Mouse (Mus musculus): Measurements from ENCODE around the gene Gm49721.
"Not testable (repeated sequence)": the region's sequence is repeated elsewhere in the genome, so short reads cannot be mapped to it uniquely, and the experiment has no call there.

The Gm49721 gene

GRCm38 (mm10) chr17:6980144-6980543 is 1.4 kb downstream of the Gm49721 start:
- DNase-seq (ENCODE audit: low read depth, low spot score): not testable (repeated sequence)

DNA sequence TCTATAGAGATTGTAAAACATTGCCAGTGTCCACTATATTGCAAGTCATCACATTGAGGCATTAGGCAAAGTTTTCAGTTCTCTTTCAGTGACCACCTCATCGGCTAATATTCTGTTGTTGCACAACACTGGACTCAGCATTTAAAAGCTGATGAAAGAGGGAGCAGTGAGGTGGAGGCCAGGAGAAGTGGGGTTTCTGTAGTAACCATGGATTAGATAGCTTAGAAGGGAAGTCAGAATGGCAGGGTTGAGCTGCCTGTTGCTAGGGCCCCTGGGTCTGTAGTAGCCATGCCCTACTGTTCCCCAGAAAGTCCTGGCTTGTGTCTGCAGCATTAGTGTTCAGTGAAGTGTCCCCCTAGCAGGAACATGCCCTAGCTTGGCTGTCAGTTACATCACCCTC is 7.4 kb downstream of the Gm49721 start:
- not testable (repeated sequence) for DNase-seq (ENCODE audit: low read depth, low spot score)

GRCm38 (mm10) chr17:6995504-6995903 is 16.8 kb downstream of the Gm49721 start:
- not testable (repeated sequence) for DNase-seq (ENCODE audit: low read depth, low spot score)

GRCm38 (mm10) chr17:6996826-6997225 is 18.1 kb downstream of the Gm49721 start:
- not testable (repeated sequence) for DNase-seq (ENCODE audit: low read depth, low spot score)

- not testable (repeated sequence) for DNase-seq (ENCODE audit: low read depth, low spot score)
Observed at GRCm38 (mm10) chr17:6997778-6998490, 19.2 kb downstream of the Gm49721 start.

DNA sequence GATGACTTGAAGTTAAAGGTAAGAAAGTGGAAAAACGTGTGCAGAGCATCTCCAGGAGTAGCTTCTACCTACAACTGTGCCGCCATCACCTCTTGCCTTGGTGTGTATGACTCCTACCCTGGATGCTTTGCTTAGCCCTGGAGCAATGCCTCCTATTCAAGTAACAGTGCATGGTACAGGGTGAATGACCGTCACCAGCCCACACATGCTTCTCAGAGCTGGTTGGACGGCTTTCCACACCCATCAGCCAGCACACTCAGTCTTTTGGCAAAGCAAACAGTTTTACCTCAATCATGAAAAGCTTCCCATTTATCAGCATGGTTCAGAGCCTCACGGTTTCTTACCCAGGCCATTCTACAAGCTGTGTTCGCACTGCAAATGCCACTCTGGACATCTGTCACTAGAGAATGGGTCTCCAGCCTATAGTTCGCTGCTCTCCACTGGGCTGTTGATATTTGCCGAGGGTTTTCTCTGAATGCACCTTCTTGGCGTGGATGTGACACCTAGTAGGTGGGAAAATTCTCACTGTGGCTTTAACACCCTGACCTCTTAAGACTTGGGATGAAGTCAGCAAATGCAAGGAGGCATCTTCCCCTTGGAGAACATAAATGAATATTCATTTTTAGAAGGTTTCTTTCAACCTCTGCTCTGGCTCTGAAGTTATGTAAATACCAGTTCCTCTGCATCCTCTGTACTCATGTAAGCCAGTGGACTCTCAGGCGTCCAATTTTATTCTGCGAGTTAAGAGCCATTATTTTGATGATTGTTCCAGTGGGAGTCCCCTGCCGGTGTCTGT is 23.3 kb downstream of the Gm49721 start:
- not testable (repeated sequence) for DNase-seq (ENCODE audit: low read depth, low spot score)

- DNase-seq (ENCODE audit: low read depth, low spot score): not testable (repeated sequence)
Observed at GRCm38 (mm10) chr17:7003392-7003791, 24.7 kb downstream of the Gm49721 start.

GRCm38 (mm10) chr17:7005646-7006045 is 26.9 kb downstream of the Gm49721 start:
- DNase-seq (ENCODE audit: low read depth, low spot score): not testable (repeated sequence)

GRCm38 (mm10) chr17:7008885-7009284 is 30.2 kb downstream of the Gm49721 start:
- not testable (repeated sequence) for DNase-seq (ENCODE audit: low read depth, low spot score)

DNA sequence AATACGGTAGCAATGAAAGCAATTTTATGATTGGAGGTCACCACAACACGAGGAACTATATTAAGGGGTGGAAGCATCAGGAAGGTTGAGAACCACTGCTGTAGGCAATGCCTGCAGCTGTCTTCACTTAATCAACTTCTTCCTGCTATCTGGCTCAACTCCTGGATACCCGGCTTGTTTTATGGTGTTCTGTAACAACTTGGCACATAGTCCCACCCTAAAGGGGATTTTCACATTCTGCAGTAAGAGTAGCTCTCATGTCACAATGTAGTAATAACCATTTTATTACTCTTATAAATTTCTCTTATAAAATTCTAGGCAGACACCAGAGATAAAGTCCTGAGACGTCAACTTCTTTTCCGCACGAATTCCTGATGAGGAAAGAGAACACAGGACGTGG is 30.7 kb downstream of the Gm49721 start:
- DNase-seq (ENCODE audit: low read depth, low spot score): not testable (repeated sequence)

GRCm38 (mm10) chr17:7009901-7010300 is 31.2 kb downstream of the Gm49721 start:
- DNase-seq (ENCODE audit: low read depth, low spot score): not testable (repeated sequence)

DNA sequence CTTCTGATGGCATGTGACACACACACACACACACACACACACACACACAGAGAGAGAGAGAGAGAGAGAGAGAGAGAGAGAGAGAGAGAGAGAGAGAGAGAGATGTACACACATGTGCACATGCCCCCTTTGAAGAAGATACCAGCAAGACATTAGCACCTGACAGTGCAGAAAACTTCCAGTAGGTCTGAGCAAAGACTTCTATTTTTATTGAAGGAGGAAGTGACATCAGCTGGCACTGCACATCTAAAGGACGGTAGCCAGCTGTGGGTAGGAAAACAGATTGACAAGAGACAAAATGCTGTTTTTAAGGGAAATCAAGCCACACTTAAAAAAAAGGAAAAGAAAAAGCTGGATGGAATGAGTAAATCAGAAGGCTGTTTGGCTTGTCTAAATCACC is 35.5 kb downstream of the Gm49721 start:
- not testable (repeated sequence) for DNase-seq (ENCODE audit: low read depth, low spot score)

DNA sequence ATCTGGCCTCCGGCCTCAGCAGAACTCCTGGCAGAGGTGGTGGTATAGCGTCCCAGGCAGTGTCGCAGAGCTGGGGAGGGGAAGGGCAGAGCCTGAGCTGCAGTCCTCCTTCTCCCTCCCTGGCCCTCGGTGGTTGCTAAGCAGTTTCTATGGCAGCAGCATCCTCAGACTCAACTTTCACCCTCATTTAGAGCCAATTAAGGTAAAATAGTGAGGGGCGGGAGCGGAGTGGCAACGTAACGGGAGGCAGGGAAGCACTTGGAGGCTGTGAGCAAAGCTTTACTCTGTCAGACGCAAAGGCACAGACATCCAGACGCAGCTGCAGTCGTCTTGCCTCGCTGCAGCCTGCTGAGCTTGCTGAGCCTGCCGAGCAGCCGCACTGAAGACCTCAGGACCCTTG is 46.6 kb downstream of the Gm49721 start, which contains the start of gene Gm1604a:
Gm1604a (plus strand) TSS at position 312 of the 400 bp plus-strand sequence.
- not testable (repeated sequence) for DNase-seq (ENCODE audit: low read depth, low spot score)

- DNase-seq (ENCODE audit: low read depth, low spot score): not testable (repeated sequence)
Observed at GRCm38 (mm10) chr17:7025764-7026346, 47.2 kb downstream of the Gm49721 start.

DNA sequence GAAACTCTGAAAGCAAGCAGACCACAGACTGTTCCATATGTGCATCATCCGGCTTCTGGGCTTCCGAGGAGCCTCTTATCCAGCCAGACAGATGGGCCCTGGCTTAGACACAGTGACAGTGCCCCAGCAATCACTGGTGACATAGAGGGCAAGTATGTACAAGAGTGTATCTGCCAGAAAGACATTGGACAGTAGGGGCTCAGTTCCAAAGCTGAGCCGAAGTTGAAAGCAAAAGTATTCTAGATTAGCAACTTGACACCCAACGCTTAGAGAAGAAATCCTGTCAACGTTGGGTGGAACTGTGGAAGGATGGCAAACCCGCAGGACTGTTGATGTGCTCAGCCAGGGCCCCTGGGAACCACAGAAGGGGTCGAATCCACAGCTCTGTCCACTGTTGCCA is 51.5 kb downstream of the Gm49721 start:
- DNase-seq (ENCODE audit: low read depth, low spot score): not testable (repeated sequence)

DNA sequence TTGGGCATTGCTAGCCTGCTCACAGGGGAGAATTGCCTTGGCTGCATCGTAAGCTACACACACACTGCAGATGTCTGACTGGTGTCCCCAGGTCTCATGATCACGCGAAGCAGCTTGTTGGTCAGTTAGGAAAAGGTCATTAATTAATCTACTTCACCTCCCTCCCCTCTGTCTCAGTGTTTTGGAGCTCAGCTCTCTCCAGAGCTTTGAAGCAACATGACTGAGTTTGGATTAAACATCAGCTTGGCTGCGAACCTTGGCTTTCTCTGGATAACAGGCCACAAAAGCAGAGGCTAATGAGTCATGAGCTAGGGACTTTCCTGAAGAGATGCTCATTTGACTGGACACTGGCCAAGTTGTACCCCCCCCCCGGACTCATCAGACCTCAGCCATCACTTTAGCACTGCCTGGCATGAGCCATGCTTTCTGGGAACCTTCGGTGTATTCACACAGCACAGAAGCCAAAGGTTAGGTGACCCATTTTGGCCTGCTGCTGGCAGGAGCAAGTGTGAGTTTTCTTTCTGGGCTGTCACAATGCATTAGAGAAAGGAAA is 52.0 kb downstream of the Gm49721 start:
- DNase-seq (ENCODE audit: low read depth, low spot score): not testable (repeated sequence)

GRCm38 (mm10) chr17:7033192-7034166 is 54.8 kb downstream of the Gm49721 start:
- DNase-seq (ENCODE audit: low read depth, low spot score): not testable (repeated sequence)

DNA sequence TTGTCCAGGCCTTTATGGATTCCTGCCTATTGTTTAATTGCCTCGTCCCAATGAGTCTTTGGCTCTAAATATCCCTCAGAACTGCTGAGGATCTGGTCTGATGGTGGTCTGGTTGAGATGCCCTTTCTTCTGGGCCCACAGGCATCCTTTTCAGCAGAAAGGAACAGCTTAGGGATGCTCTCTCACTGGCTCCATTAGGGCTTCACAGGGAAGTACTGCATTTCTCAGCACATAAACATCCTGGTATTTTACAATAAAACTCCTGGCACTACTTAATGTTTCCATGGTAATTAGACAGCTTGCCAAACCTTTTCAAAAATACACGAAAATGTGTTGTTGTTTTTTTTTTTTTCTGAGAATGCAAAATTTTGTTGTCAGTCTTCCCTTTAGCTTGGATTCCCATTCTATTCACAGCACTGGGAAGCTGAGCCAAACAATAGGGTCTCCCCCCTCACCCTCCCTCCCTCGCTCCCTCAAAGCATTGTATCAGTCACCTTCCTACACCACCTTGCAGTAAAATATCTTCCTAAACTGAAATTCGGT is 90.4 kb downstream of the Gm49721 start:
- DNase-seq (ENCODE audit: low read depth, low spot score): not testable (repeated sequence)

DNA sequence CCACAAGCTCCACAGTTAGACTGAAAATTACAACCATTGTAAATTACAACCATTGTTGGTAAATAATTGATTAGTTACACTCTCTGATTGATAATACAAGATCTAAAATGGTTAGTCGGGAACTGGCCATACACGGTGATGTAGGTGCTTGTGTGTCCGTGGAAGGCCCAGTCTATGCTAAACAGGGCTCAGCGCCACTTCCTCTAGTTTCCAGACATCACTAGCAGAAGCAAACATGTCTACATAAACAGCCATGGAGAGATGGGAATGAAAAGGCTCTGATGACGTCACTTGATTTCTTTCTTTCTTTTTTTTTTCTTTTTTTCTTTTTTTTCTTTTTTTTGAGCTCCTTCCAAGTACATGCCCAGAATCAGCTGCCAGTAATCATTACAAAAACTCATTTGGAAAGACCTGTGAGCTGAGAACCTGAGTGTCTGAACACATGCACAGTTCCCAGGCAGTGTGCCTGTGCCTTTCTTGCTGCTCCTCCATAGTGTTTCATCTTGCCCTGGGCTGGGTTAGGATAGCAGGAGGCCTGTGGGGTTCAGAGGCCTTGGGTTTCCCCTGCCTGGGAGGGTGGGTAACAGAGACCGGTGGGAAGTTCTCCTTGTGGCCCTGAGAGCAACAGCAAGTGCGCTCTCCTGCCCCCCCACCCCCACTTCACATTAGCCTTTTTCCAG is 91.0 kb downstream of the Gm49721 start:
- DNase-seq (ENCODE audit: low read depth, low spot score): not testable (repeated sequence)

- peak; percentile 36 for DNase-seq (ENCODE audit: low read depth, low spot score)
Observed at GRCm38 (mm10) chr17:7074494-7074893, 95.8 kb downstream of the Gm49721 start.
